Mouse (Mus musculus) thymus, adult 2 months (tissue): ENCODE measurements around the gene Parp16. TPM values are rescaled to one million over a fixed set of nuclear protein-coding genes. Genes with fewer than 3 reads are reported as not detected.
"Not testable (repeated sequence)": the region's sequence is repeated elsewhere in the genome, so short reads cannot be mapped to it uniquely, and the experiment has no call there.

Source experiments
- DNase-seq: peaks from one replicate; pipeline ENCODE4 v3.0.0; 2021
- H3K27ac ChIP-seq: fragments of 200-500 bp; 2 replicates; pipeline ENCODE4 v1.5.1; 2012; ENCODE audit warnings: low read length, control low read depth; ENCODE audit not compliant: control insufficient read depth, insufficient read depth
- H3K27me3 ChIP-seq: fragments of 200-500 bp; 2 replicates; pipeline ENCODE4 v1.6.1; 2012; ENCODE audit warnings: mild to moderate bottlenecking, low read length, moderate library complexity, mixed read lengths; ENCODE audit not compliant: control insufficient read depth, insufficient read depth
- H3K36me3 ChIP-seq: fragments of 200-500 bp; 2 replicates; pipeline ENCODE4 v1.6.1; 2012; ENCODE audit warnings: mild to moderate bottlenecking, low read length, moderate library complexity; ENCODE audit not compliant: control insufficient read depth, insufficient read depth
- H3K4me1 ChIP-seq: fragments of 200-500 bp; replicated peaks from 2 replicates; pipeline ENCODE4 v1.6.1; 2012; ENCODE audit warnings: low read length; ENCODE audit not compliant: control insufficient read depth, insufficient read depth
- H3K4me3 ChIP-seq: fragments of 200-500 bp; 2 replicates; pipeline ENCODE4 v1.5.1; 2012; ENCODE audit warnings: mild to moderate bottlenecking, low read length, control low read depth, moderate library complexity; ENCODE audit not compliant: control insufficient read depth, insufficient read depth
- CTCF ChIP-seq: fragments of 200-500 bp; IDR thresholded peaks from 2 replicates; pipeline ENCODE4 v1.5.1; 2012; ENCODE audit warnings: mild to moderate bottlenecking, control low read depth, low read length, moderate library complexity, borderline replicate concordance; ENCODE audit not compliant: control insufficient read depth, poor library complexity, insufficient read depth; ENCODE audit errors: extremely low read depth
- POLR2A ChIP-seq: fragments of 200-500 bp; IDR thresholded peaks from 2 replicates; pipeline ENCODE4 v1.6.1; 2012; ENCODE audit warnings: mild to moderate bottlenecking, low read length, control low read depth, moderate library complexity; ENCODE audit not compliant: control insufficient read depth, poor library complexity, insufficient read depth; ENCODE audit errors: extremely low read depth
- WGBS: fragments of 180-500 bp; shearing (Covaris S2); methylation state at CpG from one replicate; pipeline ENCODE4 v1.1.7; 2018; 5-methylcytosine and 5-hydroxymethylcytosine counted together
- polyA plus RNA-seq: library from polyadenylated mRNA; depleted of rRNA; stranded (reverse); fragments of >200 nt; gene quantifications from 2 replicates; pipeline ENCODE4 v1.2.3, GENCODE M21; 2012

Parp16 gene
- polyA plus RNA-seq, 1 experiment: 9.3 TPM

GRCm38 (mm10) chr9:65201021-65201380 lies 5.8 kb downstream of the Parp16 start:
- WGBS: 70% methylated on average over 3 of the region's 3 CpGs
- no peak for DNase-seq

GRCm38 (mm10) chr9:65201381-65202164 lies 6.4 kb downstream of the Parp16 start:
- DNase-seq: peak; percentile 74
- WGBS: 1% methylated on average over 18 of the region's 18 CpGs

More at GRCm38 (mm10) chr9:65201021-65201380, 5.8 kb downstream of the Parp16 start:
- no peaks in the 10 kb centered on the region for H3K27me3 ChIP-seq
- H3K36me3 ChIP-seq: no peaks in the 10 kb centered on the region
- H3K4me3 ChIP-seq: no peak overlapping the region
- TF ChIP-seq CTCF (no peak), POLR2A (no peak)
- 0 out of 2 replicates have a peak overlapping the region, but pooled peaks have one; percentile 53 for H3K27ac ChIP-seq
- peaks cover 10% of the 10 kb centered on the region for H3K4me1 ChIP-seq

GRCm38 (mm10) chr9:65202165-65202754 lies 7.1 kb downstream of the Parp16 start:
- H3K4me3 ChIP-seq: peak overlapping the region; percentile 47
- no peaks in the 10 kb centered on the region for H3K36me3 ChIP-seq
- TF ChIP-seq CTCF (no peak), POLR2A (no peak)
- peak overlapping the region; percentile 16; the same call in 1 of the 2 replicates for H3K27ac ChIP-seq
- H3K4me1 ChIP-seq: peaks cover 9% of the 10 kb centered on the region
- 16% methylated on average over 11 of the region's 11 CpGs for WGBS
- DNase-seq: no peak
- H3K27me3 ChIP-seq: no peaks in the 10 kb centered on the region

More at GRCm38 (mm10) chr9:65201381-65202164, 6.4 kb downstream of the Parp16 start:
- TF ChIP-seq POLR2A (no peak), CTCF (no peak)
- H3K4me1 ChIP-seq: peaks cover 9% of the 10 kb centered on the region
- no peaks in the 10 kb centered on the region for H3K27me3 ChIP-seq
- H3K36me3 ChIP-seq: no peaks in the 10 kb centered on the region
- peak overlapping the region; percentile 47 for H3K4me3 ChIP-seq
- H3K27ac ChIP-seq: peak overlapping the region; percentile 53; the same call in 1 of the 2 replicates

- 59% methylated on average over 11 of the region's 11 CpGs for WGBS
- peaks cover 9% of the 10 kb centered on the region for H3K4me1 ChIP-seq
- H3K4me3 ChIP-seq: no peak overlapping the region
- TF ChIP-seq POLR2A (no peak), CTCF (no peak)
- H3K27ac ChIP-seq: no peak overlapping the region
- H3K36me3 ChIP-seq: no peaks in the 10 kb centered on the region
- DNase-seq: no peak
- no peaks in the 10 kb centered on the region for H3K27me3 ChIP-seq
Observed at GRCm38 (mm10) chr9:65205049-65205815, 10.1 kb downstream of the Parp16 start.

- DNase-seq, H3K27me3 ChIP-seq, H3K4me1 ChIP-seq, H3K4me3 ChIP-seq, H3K27ac ChIP-seq, H3K36me3 ChIP-seq: not testable (repeated sequence)
- WGBS: 96% methylated on average over 9 of the region's 9 CpGs
Observed at GRCm38 (mm10) chr9:65207041-65207815, 12.1 kb downstream of the Parp16 start.

GRCm38 (mm10) chr9:65208293-65209179 lies 13.4 kb downstream of the Parp16 start:
- no peaks in the 10 kb centered on the region for H3K27me3 ChIP-seq
- no peak overlapping the region for H3K27ac ChIP-seq
- 96% methylated on average over 32 of the region's 32 CpGs for WGBS
- DNase-seq: no peak
- H3K36me3 ChIP-seq: no peaks in the 10 kb centered on the region
- no peak overlapping the region for H3K4me3 ChIP-seq
- TF ChIP-seq POLR2A (no peak), CTCF (no peak)
- H3K4me1 ChIP-seq: peaks cover 6% of the 10 kb centered on the region
